Mouse (Mus musculus): ENCODE measurements at regions not wholly inside any gene's neighbourhood (a gene's known extent, or its start where the extent isn't known, plus 50 kb on each side); places are given as distances from the start of the nearest gene placed in this dataset.

- no peak for TF ChIP-seq CTCF (IDR thresholded peaks at IDR 0.05; ENCODE audit: borderline replicate concordance, insufficient read depth, low read depth, low read length)
- TF ChIP-seq POLR2A (IDR thresholded peaks at IDR 0.05; ENCODE audit: borderline replicate concordance, insufficient read depth, low read length) = no peak
Observed at GRCm38 (mm10) chr3:21760516-21761218, 315.8 kb upstream of the Tbl1xr1 start.
